Mouse (Mus musculus) cerebellum, adult 2 months (tissue): ENCODE measurements around the gene Kcnd3.

Experiments
- CTCF ChIP-seq: fragments of 200-500 bp; IDR thresholded peaks from 2 replicates; pipeline ENCODE4 v1.5.1; 2011; ENCODE audit warnings: low read depth, mild to moderate bottlenecking, control low read depth, low read length, moderate library complexity, borderline replicate concordance; ENCODE audit not compliant: insufficient read depth
- POLR2A ChIP-seq: fragments of 200-500 bp; IDR thresholded peaks from 2 replicates; pipeline ENCODE4 v1.6.1; 2011; ENCODE audit warnings: low read length, control low read depth, borderline replicate concordance; ENCODE audit not compliant: insufficient read depth

GRCm38 (mm10) chr3:105710246-105710645 is 258.1 kb downstream of the Kcnd3 start:
- TF ChIP-seq POLR2A, result no peak
- no peak for TF ChIP-seq CTCF
